10 mouse cellular contexts compared by ENCODE assay signal in the genomic region with DNA sequence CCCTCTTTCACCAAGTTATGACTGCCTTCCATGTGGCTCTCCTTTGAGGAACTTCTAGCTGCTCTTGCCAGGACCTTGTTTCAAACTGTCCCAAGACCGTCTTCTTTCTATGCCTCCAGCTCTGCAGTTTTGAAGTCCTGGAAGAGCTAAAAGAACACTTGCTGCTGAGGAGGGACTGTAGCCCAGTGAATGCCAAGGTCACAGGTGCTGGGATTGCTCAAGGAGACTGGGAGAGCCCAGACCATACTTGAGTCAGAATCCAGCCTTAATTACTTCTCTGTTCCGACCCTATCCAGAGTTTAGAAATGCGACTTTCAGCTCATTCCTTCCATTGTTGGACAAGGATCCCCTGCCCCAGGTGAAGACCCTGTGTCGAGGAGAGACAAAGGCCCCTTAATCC. TPM values are rescaled to one million over a fixed set of nuclear protein-coding genes. Genes with fewer than 3 reads are reported as not detected.
DNase-seq lines count a peak whose midpoint lies in the region; ATAC-seq lines count a peak whose summit lies in the region.
"Had no signal": no experiment of that assay in that cellular context is flagged by ENCODE, and none has a peak within 500 bp of the region (broad histone marks: within the 10 kb centered on the region; RNA-seq: fewer than 3 reads in every experiment).

No protein-coding gene starts in this region.

- H3K27ac ChIP-seq in kidney, embryonic 16.5 days (ENCODE audit: low read length): no peak overlapping the region
- H3K27ac ChIP-seq in forebrain, embryonic 13.5 days: no peak overlapping the region
- H3K27ac ChIP-seq in intestine, embryonic 16.5 days (ENCODE audit: low read length): no peak overlapping the region
- H3K27ac ChIP-seq in neural tube, embryonic 12.5 days: no peak overlapping the region

- no peaks in the 10 kb centered on the region for H3K36me3 ChIP-seq in kidney, embryonic 16.5 days (ENCODE audit: insufficient read depth, low read length)
- no peaks in the 10 kb centered on the region for H3K36me3 ChIP-seq in forebrain, embryonic 13.5 days (ENCODE audit: poor library complexity, severe bottlenecking)
- no peaks in the 10 kb centered on the region for H3K36me3 ChIP-seq in intestine, embryonic 16.5 days (ENCODE audit: control insufficient read depth, insufficient read depth, low read length)
- H3K36me3 ChIP-seq in neural tube, embryonic 12.5 days: peaks cover 6% of the 10 kb centered on the region; the same call in 1 of the 2 replicates

- no peak for ATAC-seq in kidney, embryonic 16.5 days (ENCODE audit: low FRiP score, low TSS enrichment)
- ATAC-seq in forebrain, embryonic 13.5 days: no peak
- no peak for ATAC-seq in intestine, embryonic 16.5 days
- ATAC-seq in neural tube, embryonic 12.5 days (ENCODE audit: low FRiP score, low read depth): no peak

- DNase-seq in kidney, postnatal 25 days: no peak
- DNase-seq in cerebellum, adult 9-10 months: no peak
- DNase-seq in urinary bladder, postnatal 4 days (ENCODE audit: low spot score in 2 of 2): no peak
- DNase-seq in kidney, postnatal 14 days: no peak
- DNase-seq: cerebellum, postnatal 25 days had no signal

- no peaks in the 10 kb centered on the region for H3K27me3 ChIP-seq in kidney, embryonic 16.5 days (ENCODE audit: insufficient read depth, low read length)
- peaks cover 14% of the 10 kb centered on the region; the same call in 1 of the 2 replicates for H3K27me3 ChIP-seq in forebrain, embryonic 13.5 days
- H3K27me3 ChIP-seq in intestine, embryonic 16.5 days (replicated peaks; ENCODE audit: control insufficient read depth, insufficient read depth, low read length): 0 out of 2 replicates have a peak, but pooled peaks cover 3% of the 10 kb centered on the region
- H3K27me3 ChIP-seq in neural tube, embryonic 12.5 days (replicated peaks): 0 out of 2 replicates have a peak, but pooled peaks cover 3% of the 10 kb centered on the region

- no peaks in the 10 kb centered on the region for H3K9me3 ChIP-seq in kidney, embryonic 16.5 days (ENCODE audit: low read length)
- H3K9me3 ChIP-seq in forebrain, embryonic 13.5 days (replicated peaks): no peaks in the 10 kb centered on the region
- H3K9me3 ChIP-seq in intestine, embryonic 16.5 days (ENCODE audit: control insufficient read depth, low read length): no peaks in the 10 kb centered on the region
- H3K9me3 ChIP-seq in neural tube, embryonic 12.5 days: no peaks in the 10 kb centered on the region

- no peak overlapping the region for H3K9ac ChIP-seq in kidney, embryonic 16.5 days (replicated peaks; ENCODE audit: low read length)
- H3K9ac ChIP-seq in forebrain, embryonic 13.5 days: 0 out of 2 replicates have a peak overlapping the region, but pooled peaks have one; percentile 74
- no peak overlapping the region for H3K9ac ChIP-seq in intestine, embryonic 16.5 days (ENCODE audit: low read depth, low read length)
- no peak overlapping the region for H3K9ac ChIP-seq in neural tube, embryonic 12.5 days

- WGBS in kidney, embryonic 16.5 days: 82% methylated on average over 4 of the region's 4 CpGs
- 48% methylated on average over 4 of the region's 4 CpGs for WGBS in forebrain, embryonic 13.5 days
- WGBS in intestine, embryonic 16.5 days: 75% methylated on average over 4 of the region's 4 CpGs
- WGBS in neural tube, embryonic 12.5 days: 76% methylated on average over 4 of the region's 4 CpGs

- H3K4me1 ChIP-seq in kidney, embryonic 16.5 days (ENCODE audit: insufficient read depth, low read length): peaks cover 4% of the 10 kb centered on the region; the same call in 1 of the 2 replicates
- H3K4me1 ChIP-seq in forebrain, embryonic 13.5 days: peaks cover 14% of the 10 kb centered on the region
- peaks cover 4% of the 10 kb centered on the region; the same call in 1 of the 2 replicates for H3K4me1 ChIP-seq in intestine, embryonic 16.5 days (ENCODE audit: control insufficient read depth, insufficient read depth, low read length)
- peaks cover 16% of the 10 kb centered on the region; the same call in 1 of the 2 replicates for H3K4me1 ChIP-seq in neural tube, embryonic 12.5 days

- peak overlapping the region; percentile 96 for H3K4me2 ChIP-seq in kidney, embryonic 16.5 days (replicated peaks; ENCODE audit: low read depth, low read length)
- peak overlapping the region; percentile 98 for H3K4me2 ChIP-seq in forebrain, embryonic 13.5 days
- 0 out of 2 replicates have a peak overlapping the region, but pooled peaks have one; percentile 98 for H3K4me2 ChIP-seq in intestine, embryonic 16.5 days (ENCODE audit: low read depth, low read length)
- H3K4me2 ChIP-seq in neural tube, embryonic 12.5 days (replicated peaks): peak overlapping the region; percentile 99

- H3K4me3 ChIP-seq in kidney, embryonic 16.5 days (ENCODE audit: low read length): peak overlapping the region; percentile 66; the same call in 1 of the 2 replicates
- H3K4me3 ChIP-seq in forebrain, embryonic 13.5 days: peak overlapping the region; percentile 58; the same call in 1 of the 2 replicates
- H3K4me3 ChIP-seq in intestine, embryonic 16.5 days (ENCODE audit: low read length): peak overlapping the region; percentile 65; the same call in 1 of the 2 replicates
- H3K4me3 ChIP-seq in neural tube, embryonic 12.5 days: peak overlapping the region; percentile 52

RNA-seq across cellular contexts. Expression of a gene that starts 1.0 kb away (rescaled TPM):
- 66.6 and 76.7 TPM in 2 replicates for polyA plus RNA-seq in kidney, embryonic 16.5 days (2015; fragmentation: Nextera tagmentation; extraction: Ambion mirVana)
- 31.3 and 34.5 TPM in 2 replicates for polyA plus RNA-seq in forebrain, embryonic 13.5 days (2015; fragmentation: Nextera tagmentation; extraction: Ambion mirVana)
- polyA plus RNA-seq in intestine, embryonic 16.5 days (2015; fragmentation: Nextera tagmentation; extraction: Ambion mirVana): 24.0 and 26.3 TPM in 2 replicates
- 59.0 and 61.8 TPM in 2 replicates for polyA plus RNA-seq in neural tube, embryonic 12.5 days (2016; fragmentation: Nextera tagmentation; extraction: Ambion mirVana)

RNA-seq across cellular contexts. Expression of a gene that starts 16.8 kb away (rescaled TPM):
- polyA plus RNA-seq in kidney, embryonic 16.5 days (2015; fragmentation: Nextera tagmentation; extraction: Ambion mirVana): not detected in 2 replicates
- polyA plus RNA-seq in forebrain, embryonic 13.5 days (2015; fragmentation: Nextera tagmentation; extraction: Ambion mirVana): 0.23 and 0.39 TPM in 2 replicates
- 0.06 TPM in 1 of 2 replicates, not detected in the other for polyA plus RNA-seq in intestine, embryonic 16.5 days (2015; fragmentation: Nextera tagmentation; extraction: Ambion mirVana)
- polyA plus RNA-seq in neural tube, embryonic 12.5 days (2016; fragmentation: Nextera tagmentation; extraction: Ambion mirVana): 0.14 and 0.26 TPM in 2 replicates
- polyA plus RNA-seq: intestine, embryonic 14.5 days had no signal

RNA-seq across cellular contexts. Expression of a gene that starts 16.8 kb away (rescaled TPM):
- 73.0 and 82.1 TPM in 2 replicates for polyA plus RNA-seq in kidney, embryonic 16.5 days (2015; fragmentation: Nextera tagmentation; extraction: Ambion mirVana)
- 42.0 and 47.0 TPM in 2 replicates for polyA plus RNA-seq in forebrain, embryonic 13.5 days (2015; fragmentation: Nextera tagmentation; extraction: Ambion mirVana)
- 61.4 and 65.8 TPM in 2 replicates for polyA plus RNA-seq in intestine, embryonic 16.5 days (2015; fragmentation: Nextera tagmentation; extraction: Ambion mirVana)
- 42.3 and 44.1 TPM in 2 replicates for polyA plus RNA-seq in neural tube, embryonic 12.5 days (2016; fragmentation: Nextera tagmentation; extraction: Ambion mirVana)

RNA-seq across cellular contexts. Expression of a gene that starts 21.8 kb away (rescaled TPM):
- polyA plus RNA-seq in kidney, embryonic 16.5 days (2015; fragmentation: Nextera tagmentation; extraction: Ambion mirVana): 9.4 and 11.0 TPM in 2 replicates
- polyA plus RNA-seq in forebrain, embryonic 13.5 days (2015; fragmentation: Nextera tagmentation; extraction: Ambion mirVana): 0.64 and 0.97 TPM in 2 replicates
- polyA plus RNA-seq in intestine, embryonic 16.5 days (2015; fragmentation: Nextera tagmentation; extraction: Ambion mirVana): 1.1 and 1.3 TPM in 2 replicates
- 3.3 TPM in 2 replicates for polyA plus RNA-seq in neural tube, embryonic 12.5 days (2016; fragmentation: Nextera tagmentation; extraction: Ambion mirVana)

RNA-seq across cellular contexts. Expression of a gene that starts 22.5 kb away (rescaled TPM):
- 14.2 and 15.3 TPM in 2 replicates for polyA plus RNA-seq in kidney, embryonic 16.5 days (2015; fragmentation: Nextera tagmentation; extraction: Ambion mirVana)
- 17.1 and 20.1 TPM in 2 replicates for polyA plus RNA-seq in forebrain, embryonic 13.5 days (2015; fragmentation: Nextera tagmentation; extraction: Ambion mirVana)
- polyA plus RNA-seq in intestine, embryonic 16.5 days (2015; fragmentation: Nextera tagmentation; extraction: Ambion mirVana): 10.9 and 11.1 TPM in 2 replicates
- 21.4 and 22.1 TPM in 2 replicates for polyA plus RNA-seq in neural tube, embryonic 12.5 days (2016; fragmentation: Nextera tagmentation; extraction: Ambion mirVana)
